Mouse (Mus musculus) ES-Bruce4 (cell line): ENCODE results near the gene Cabin1. TPM values are rescaled to one million over a fixed set of nuclear protein-coding genes. Genes with fewer than 3 reads are reported as not detected.

Experiments used
- H3K27ac ChIP-seq: 2 replicates; pipeline ENCODE4 v1.5.1; 2012; ENCODE audit warnings: low read length, inconsistent platforms; ENCODE audit not compliant: insufficient read depth
- H3K27me3 ChIP-seq: 2 replicates; pipeline ENCODE4 v1.6.1; 2012; ENCODE audit warnings: mild to moderate bottlenecking, low read length, inconsistent platforms; ENCODE audit not compliant: control insufficient read depth, poor library complexity, insufficient read depth, severe bottlenecking
- H3K36me3 ChIP-seq: 2 replicates; pipeline ENCODE4 v1.6.1; 2012; ENCODE audit warnings: inconsistent platforms, mild to moderate bottlenecking, low read length, moderate library complexity; ENCODE audit not compliant: control insufficient read depth, poor library complexity, insufficient read depth, severe bottlenecking
- H3K4me1 ChIP-seq: one replicate; pipeline ENCODE4 v1.8.1; 2011; ENCODE audit warnings: low read length; ENCODE audit not compliant: control insufficient read depth, insufficient read depth
- H3K4me3 ChIP-seq: 2 replicates; pipeline ENCODE4 v1.5.1; 2011; ENCODE audit warnings: low read depth, mild to moderate bottlenecking, low read length
- H3K9ac ChIP-seq: 2 replicates; pipeline ENCODE4 v1.6.1; 2012; ENCODE audit warnings: low read depth, mild to moderate bottlenecking, inconsistent platforms; ENCODE audit not compliant: poor library complexity, severe bottlenecking
- H3K9me3 ChIP-seq: replicated peaks from 2 replicates; pipeline ENCODE4 v1.6.1; 2012; ENCODE audit warnings: mild to moderate bottlenecking, low read length, inconsistent platforms; ENCODE audit not compliant: control insufficient read depth, poor library complexity, insufficient read depth, severe bottlenecking
- CTCF ChIP-seq: IDR thresholded peaks from one replicate; pipeline ENCODE4 v1.8.1; 2011; ENCODE audit warnings: low read depth, low read length
- EP300 ChIP-seq: IDR thresholded peaks from 2 replicates; pipeline ENCODE4 v1.6.1; 2011; ENCODE audit warnings: low read depth, low read length; ENCODE audit not compliant: insufficient read depth
- POLR2A ChIP-seq: IDR thresholded peaks from one replicate; pipeline ENCODE4 v1.8.1; 2011; ENCODE audit warnings: low read length; ENCODE audit not compliant: insufficient read depth
- polyA plus RNA-seq: library from polyadenylated mRNA; stranded (reverse); fragments of >200 nt; gene quantifications from 2 replicates; pipeline ENCODE4 v1.2.4, GENCODE M21; 2011; ENCODE audit warnings: low read depth; ENCODE audit not compliant: missing spikeins, insufficient read depth, insufficient read length

The Cabin1 gene
- polyA plus RNA-seq, 1 experiment, result 41.5 TPM

DNA sequence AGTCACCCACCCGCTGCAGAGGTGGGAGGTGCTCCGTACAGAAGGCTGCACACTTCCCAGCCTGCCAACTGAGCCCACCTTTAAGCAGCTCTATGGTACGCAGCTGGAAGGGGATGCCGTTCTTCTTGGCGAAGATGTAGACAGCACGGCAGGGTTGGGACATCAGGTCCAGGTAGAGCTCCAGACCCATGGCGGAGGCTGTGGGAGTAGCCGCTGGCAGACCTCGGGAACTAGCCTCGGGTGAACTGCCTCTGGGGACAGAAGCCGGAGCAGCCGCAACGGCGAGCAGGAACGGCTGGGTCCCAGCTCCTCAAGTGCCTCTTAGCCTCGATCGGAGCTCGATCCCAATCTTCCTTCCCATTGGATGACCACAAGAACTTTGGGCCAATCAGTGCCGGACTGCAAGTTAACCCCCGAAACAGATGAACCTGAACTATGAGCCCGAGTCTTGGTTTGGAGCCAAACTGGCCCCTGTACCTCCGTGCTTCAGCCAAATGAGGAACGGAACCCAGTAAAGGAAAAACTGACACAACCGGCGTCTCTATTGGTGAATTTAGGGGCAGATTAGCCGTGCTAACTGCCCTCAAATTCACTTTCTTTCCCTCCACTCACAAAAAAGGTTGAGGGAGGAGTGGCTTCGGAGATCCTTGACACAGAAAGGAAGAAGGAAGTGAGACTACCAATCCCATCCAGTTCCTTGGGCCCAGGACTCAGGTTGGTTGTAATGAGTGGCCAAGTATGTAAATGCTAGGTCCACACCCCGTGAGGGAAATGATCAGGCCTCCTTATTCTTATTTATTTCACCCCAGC, 16.8 kb upstream of the Cabin1 start, which contains the start of the genes Gm20441 and Gstt3:
Gene Gm20441 (minus strand): TSS at position 186 of the 810 bp plus-strand sequence.
Gene Gstt3 (minus strand): TSS at position 646 of the 810 bp plus-strand sequence.
- H3K9me3 ChIP-seq, result no peaks in the 10 kb centered on the region
- TF ChIP-seq POLR2A (peak; percentile 44), EP300 (no peak), CTCF (no peak)
- H3K4me3 ChIP-seq, result peak within 1 kb of the TSS; percentile 94
- H3K4me1 ChIP-seq, result no peaks in the 10 kb centered on the region
- no peaks in the 10 kb centered on the region for H3K36me3 ChIP-seq
- H3K27ac ChIP-seq, result peak within 1 kb of the TSS; percentile 39; the same call in 1 of the 2 replicates
- H3K9ac ChIP-seq, result peak within 1 kb of the TSS; percentile 35
- no peaks in the 10 kb centered on the region for H3K27me3 ChIP-seq

DNA sequence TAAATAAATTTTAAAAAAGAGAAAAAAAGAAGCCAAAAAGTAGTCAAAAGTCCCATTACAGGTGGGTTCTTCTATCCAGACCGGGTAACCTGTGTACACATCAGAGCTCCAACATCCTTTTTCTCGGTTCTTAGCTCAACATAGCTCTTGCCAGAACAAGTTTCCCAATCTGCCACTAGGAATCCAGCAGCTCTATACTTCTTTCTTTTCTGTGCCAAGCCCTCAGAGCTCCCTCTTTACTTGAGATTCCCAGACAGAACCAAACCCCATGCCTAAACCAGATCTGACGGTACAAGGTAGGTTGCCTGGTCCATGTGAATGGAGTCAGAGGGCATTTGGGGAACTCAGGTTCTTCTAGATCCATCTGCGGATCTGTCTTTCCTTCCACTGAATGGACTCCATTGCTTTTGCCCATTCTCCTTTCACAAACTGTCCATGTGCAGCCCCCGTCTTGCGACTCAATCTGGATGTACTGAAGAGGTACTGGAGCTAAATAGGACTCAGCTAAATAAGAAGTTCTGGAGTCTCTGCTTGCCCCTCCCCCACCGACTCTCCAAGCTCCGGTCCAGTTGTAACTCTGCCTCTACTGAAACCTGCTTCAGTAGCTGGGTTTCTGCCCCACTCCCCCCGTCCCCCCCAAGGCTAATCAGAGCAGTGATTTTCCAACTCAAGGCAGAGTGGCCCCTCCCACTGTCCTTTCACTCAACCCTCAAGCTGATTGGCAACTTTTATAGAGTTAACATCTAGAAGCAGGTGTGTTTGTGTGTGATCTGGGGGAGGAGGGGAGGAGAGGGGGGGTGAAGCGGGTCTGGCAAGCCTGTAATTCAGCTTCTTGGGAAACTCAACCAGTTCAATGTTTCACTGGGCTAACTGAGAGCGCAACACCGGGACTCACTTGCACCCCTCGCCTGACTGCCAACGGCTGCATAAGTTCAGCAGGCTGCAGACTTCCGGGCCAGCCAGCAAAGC, 15.3 kb upstream of the Cabin1 start:
- no peak overlapping the region for H3K9ac ChIP-seq
- no peaks in the 10 kb centered on the region for H3K36me3 ChIP-seq
- no peak for TF ChIP-seq POLR2A
- TF ChIP-seq CTCF, result no peak
- TF ChIP-seq EP300, result no peak
- no peaks in the 10 kb centered on the region for H3K27me3 ChIP-seq
- no peaks in the 10 kb centered on the region for H3K9me3 ChIP-seq
- no peaks in the 10 kb centered on the region for H3K4me1 ChIP-seq
- H3K27ac ChIP-seq, result no peak overlapping the region
- H3K4me3 ChIP-seq, result no peak overlapping the region

DNA sequence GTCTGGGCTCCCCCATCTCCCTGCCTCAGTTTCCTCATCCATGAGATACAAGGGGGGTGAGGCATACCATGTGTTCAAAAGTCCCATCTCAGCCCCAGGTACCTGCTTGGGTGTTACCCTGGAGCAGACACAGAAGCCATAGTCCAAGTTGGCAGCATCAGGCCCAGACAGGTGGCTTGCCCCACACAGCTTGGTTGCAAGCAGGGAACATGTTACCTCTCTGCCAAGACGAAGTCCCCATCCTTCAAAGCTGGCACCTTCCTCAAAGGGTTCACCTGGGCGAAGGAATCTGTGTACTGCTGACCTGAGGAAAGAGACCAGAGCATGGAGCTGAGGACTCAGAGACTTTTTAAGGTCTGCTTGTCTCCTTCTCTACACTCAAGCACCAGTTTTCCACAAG, 13.7 kb upstream of the Cabin1 start:
- TF ChIP-seq EP300 (no peak), POLR2A (no peak), CTCF (no peak)
- H3K36me3 ChIP-seq, result no peaks in the 10 kb centered on the region

DNA sequence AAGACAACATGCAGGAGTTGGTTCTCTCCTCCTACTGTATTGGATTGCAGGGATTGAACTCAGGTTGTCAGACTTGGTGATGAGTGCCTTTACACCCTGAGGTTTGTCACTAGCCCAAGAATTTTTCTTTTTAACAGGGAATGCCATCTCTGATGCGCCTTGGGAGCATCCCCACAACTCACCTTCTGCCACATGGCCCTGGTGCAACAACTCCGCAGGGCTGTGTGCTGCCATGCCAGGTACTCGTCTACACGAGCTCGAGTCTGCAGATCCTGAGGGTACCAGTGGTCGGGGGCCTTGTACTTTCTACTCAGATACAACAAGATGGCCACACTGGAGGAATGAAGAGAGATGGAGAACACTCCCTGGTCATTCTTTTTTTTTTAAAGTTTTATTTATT, 12.4 kb upstream of the Cabin1 start:
- Histone ChIP-seq H3K9ac (no peak overlapping the region), H3K4me3 (no peak overlapping the region), H3K36me3 (no peaks in the 10 kb centered on the region), H3K27me3 (no peaks in the 10 kb centered on the region), H3K4me1 (no peaks in the 10 kb centered on the region), H3K9me3 (no peaks in the 10 kb centered on the region), H3K27ac (no peak overlapping the region)
- TF ChIP-seq POLR2A (no peak), CTCF (no peak), EP300 (no peak)

More for the DNA sequence above, 13.7 kb upstream of the Cabin1 start:
- H3K9me3 ChIP-seq, result no peaks in the 10 kb centered on the region
- H3K4me1 ChIP-seq, result no peaks in the 10 kb centered on the region
- no peak overlapping the region for H3K9ac ChIP-seq
- no peak overlapping the region for H3K4me3 ChIP-seq
- no peak overlapping the region for H3K27ac ChIP-seq
- H3K27me3 ChIP-seq, result no peaks in the 10 kb centered on the region

DNA sequence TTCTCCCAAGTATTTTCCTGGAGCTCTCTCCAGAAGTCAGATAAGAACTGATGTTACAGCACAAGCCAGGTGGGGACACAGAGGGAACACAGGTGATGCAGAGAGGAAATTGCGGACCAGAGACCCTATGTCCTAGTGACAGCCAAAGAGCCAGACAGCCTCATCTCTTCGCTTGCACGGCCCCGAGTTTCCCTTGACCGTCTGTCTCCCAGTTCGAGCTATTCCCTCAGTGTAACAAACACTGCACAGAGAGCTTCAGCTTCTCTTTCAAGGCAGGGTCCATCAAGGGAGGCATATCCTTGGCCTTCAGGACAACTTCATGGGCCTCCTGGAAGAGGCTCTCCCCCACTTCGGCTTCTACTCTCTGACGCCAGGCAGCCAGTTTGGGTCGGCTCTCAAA, 10.4 kb upstream of the Cabin1 start:
- Histone ChIP-seq H3K4me1 (no peaks in the 10 kb centered on the region), H3K9ac (no peak overlapping the region), H3K9me3 (no peaks in the 10 kb centered on the region), H3K4me3 (no peak overlapping the region), H3K27me3 (no peaks in the 10 kb centered on the region), H3K36me3 (no peaks in the 10 kb centered on the region), H3K27ac (no peak overlapping the region)
- TF ChIP-seq CTCF (no peak), EP300 (no peak), POLR2A (no peak)
